Mouse (Mus musculus) kidney, adult 2 months (tissue): ENCODE data around the gene Herpud2.

Experiments
- CTCF ChIP-seq: fragments of 200-500 bp; conservative IDR thresholded peaks from 2 replicates; pipeline ENCODE4 v1.5.1; 2011; ENCODE audit warnings: low read depth, mild to moderate bottlenecking, control low read depth, low read length, moderate library complexity, mixed read lengths; ENCODE audit not compliant: insufficient read depth, insufficient read length
- POLR2A ChIP-seq: fragments of 200-500 bp; IDR thresholded peaks from one replicate; pipeline ENCODE4 v1.6.1; 2011; ENCODE audit warnings: low read depth, low read length, control low read depth

- TF ChIP-seq POLR2A (no peak), CTCF (no peak)
Measured at GRCm38 (mm10) chr9:25196746-25197145, 45.1 kb upstream of the Herpud2 start.
